Mouse (Mus musculus) layer of hippocampus, adult 9-10 months (tissue): ENCODE data around the gene Rab6a.
A peak's percentile ranks its signal among the peaks of the same experiment; 100 is the strongest.

Experiments
- DNase-seq: peaks from one replicate; pipeline ENCODE4 v3.0.0; 2022; ENCODE audit warnings: low spot score

Gene Rab6a

DNA sequence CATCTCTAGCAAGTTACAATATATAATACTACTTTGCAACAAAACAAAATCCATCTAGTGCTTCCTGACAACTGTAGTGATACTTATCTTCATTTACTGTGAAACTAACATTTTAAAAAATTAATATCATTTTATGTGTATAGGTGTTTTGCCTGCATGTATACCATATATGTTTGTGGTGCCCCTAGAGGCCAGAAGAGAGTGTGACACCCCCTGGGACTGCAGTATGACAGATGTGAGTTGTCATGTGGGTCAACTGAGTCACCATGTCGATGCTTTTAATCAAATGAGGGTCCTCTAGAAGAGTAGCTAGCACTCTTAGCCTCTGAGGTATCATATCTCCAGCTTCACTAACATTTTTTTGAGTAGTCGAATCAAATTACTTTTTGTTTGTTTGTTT is 15.1 kb downstream of the Rab6a start:
- no peak for DNase-seq

DNA sequence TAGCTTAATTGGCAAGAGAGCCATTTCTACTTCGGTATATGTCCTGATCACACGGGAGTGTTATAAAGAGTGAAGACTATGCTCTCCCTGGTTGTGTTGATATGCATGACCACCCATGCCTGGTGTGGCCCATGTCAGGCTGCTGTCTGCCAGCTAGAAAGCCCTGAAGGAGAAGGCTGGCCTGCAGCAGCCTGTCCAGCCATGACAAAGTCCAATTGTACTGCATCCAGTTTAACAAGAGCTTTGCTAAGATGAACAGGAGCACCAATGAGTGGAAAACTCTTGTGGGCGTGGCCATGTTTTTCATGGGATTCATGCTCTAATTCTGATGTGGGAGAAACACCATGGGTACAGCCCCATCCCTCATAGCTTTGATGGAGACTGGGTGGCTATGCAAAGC is 17.3 kb downstream of the Rab6a start:
- DNase-seq, result no peak

DNA sequence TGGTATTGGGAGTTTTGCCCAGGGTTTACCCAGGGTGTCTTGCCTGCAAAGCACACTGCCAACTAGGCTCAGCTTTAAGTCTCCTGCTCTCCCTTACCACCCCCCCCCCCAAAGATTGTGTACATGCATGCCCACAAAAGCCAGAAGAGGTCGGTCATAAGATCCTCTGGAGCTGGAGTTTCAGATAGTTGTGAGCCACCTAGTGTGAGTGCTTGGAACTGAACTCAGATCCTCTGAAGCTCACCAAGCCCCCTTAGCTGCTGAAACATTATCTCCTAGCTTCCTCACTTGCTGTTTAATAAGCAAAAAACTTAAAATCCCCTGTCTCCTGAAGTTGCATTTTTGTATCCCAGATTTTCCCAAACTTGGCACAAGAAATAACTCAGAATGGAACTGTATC is 30.4 kb downstream of the Rab6a start:
- no peak for DNase-seq

GRCm38 (mm10) chr7:100642413-100642812 is 35.2 kb downstream of the Rab6a start:
- DNase-seq, result no peak

GRCm38 (mm10) chr7:100645147-100645546 is 37.9 kb downstream of the Rab6a start:
- DNase-seq, result peak; percentile 81

DNA sequence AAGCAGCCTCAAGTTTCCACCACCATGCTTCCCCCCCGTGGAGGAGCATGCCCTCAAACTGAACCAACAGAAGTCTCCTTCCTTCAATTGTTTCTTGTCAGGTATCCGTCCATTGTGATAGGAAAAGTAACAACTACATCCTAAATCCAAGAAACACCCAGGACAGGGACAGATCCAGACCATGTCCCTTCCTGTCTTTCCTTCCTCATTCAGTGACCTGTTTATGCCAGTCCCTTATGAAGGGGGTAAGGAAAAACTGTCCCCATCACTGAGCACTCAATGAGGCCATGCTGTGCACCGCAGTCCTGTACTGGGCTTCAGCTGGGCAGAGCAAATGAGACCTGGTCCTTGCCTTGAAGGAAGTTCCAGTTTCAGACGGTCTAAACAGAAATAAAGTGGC is 41.9 kb downstream of the Rab6a start:
- DNase-seq, result no peak

DNA sequence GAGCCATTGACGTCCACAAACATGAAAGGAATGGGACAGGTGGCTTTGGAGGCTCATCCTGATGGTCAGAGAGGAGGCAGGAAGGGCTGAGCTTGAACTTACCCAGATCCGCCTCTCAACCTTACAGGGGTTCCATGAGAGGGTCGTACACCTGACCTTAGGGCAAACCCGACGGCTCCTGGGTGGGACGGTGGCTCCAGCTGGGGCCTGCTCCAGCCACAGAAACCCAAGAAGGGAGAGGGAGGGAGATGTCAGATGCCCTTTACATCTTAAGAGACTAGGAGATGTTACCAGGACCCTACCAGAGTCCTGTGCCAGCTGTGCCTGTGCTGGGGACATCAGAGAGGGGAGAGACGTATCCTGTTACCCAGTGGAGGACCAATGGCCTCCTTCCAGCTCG is 42.6 kb downstream of the Rab6a start:
- DNase-seq, result no peak

GRCm38 (mm10) chr7:100650421-100650820 is 43.2 kb downstream of the Rab6a start:
- no peak for DNase-seq

DNA sequence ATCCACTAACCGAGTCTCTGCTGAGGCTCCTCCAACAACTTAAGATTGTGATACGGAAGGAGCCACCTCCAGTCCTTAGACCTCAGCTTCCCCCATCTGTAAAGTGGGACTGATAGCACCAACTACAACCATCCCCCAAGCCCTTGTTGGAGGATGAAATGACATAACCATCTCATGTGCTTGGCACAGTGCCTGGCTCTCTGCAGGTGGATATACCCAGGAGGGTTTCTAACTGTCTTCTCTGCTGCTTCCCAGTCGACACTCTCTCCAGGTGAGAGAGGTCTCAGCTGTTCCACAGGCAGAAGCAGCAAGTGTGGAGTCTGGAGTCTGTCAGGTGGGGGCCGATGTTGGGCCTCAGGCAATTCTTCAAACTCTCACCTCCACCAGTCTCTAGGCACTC is 43.8 kb downstream of the Rab6a start:
- DNase-seq, result no peak

DNA sequence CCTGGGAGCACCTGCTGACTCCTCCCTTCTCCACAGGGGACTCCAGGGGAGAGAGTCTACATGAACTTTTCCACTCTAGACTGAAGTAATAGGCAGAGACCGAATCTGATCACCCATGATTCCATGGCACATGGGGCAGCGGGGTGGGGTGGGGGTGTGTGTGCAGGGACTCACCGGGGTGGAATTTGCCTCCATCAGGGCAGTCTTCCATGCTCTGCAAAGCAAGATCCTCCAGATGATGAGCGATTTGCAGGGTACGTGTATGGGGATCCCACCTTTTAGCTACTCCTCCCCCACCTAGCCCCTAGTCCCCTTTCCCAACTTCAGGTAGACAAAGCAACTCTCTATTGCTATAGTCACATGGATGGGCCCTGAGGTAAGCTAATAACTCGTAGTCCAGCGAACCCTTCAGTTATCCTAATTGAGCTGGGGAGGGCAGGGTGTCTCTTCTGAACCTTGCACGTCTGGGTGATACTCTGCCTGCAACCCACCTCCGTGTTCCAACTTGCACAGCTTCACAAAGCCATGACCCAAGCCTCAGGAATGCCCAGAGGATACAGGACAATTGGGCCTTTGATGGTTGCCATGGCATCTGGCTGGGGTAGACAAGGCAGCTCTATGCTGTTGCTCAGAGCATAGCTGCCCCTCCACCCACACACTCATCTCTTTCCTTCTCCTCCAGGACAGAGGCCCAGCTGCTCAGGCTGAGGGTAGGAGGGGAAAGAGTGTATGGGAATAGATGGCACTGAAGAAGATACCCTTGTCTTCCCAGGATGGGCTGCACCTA is 46.5 kb downstream of the Rab6a start:
- DNase-seq, result peak; percentile 37

DNA sequence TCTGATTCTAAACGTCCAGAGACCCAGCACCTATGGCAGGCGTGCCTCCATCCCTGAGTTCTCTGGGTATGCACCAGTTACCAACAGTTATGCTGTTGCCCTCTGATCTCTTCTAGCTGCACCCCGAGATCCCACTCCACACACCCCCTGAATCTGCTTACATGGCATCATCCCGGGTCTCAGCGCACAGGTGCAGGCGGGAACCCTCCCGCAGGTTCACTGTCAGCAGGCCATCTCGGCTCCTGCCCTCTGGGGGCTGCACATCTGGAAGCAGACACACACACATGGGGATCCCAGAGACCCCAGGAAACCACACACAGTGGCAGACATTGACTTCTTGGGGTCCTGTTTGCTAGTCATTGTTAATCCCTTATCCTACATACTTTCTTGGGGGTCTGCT is 47.2 kb downstream of the Rab6a start:
- no peak for DNase-seq

DNA sequence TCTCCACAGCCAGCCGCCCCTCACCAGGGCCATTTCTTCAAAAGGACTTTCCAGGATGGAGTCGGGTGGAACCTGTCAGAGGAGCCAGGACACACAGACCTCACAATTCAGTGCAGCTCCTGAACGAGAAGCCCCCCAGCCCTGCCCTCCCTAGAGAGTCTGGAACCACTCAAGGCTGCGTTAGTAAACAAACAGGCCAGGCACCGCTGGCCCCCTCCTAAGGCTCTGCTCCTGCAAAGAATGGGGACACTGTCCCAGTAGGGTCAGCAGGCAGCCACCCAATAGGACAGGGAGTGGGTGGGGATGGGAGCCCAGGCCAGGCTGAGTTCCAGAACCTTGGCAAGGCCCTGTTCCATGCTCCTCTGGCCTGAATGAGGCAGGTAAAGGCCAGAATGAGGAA is 49.5 kb downstream of the Rab6a start:
- DNase-seq, result no peak

DNA sequence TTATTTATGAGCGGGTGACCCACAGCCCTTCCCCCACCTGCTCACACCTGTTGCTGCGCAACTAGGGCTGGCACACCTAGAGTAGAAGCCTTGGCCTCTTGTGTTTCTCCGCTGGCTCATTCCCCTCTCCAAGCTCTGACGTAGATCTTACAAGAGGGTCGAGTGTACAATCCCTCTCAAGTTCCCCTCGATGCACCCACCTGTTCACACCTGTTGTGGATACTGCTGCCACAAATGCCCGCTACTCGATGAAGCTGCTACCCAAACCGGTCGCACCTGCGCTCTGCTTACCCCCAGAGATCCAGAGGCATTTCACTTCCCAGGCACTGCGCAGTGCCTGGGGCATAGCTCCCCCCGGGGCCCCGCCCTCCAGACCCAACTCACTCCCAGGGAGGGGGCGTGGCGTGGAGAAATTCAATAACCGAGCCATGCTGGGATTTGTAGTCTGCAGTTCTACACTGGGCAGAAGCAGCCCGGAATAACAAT is 50.9 kb downstream of the Rab6a start:
- DNase-seq, result no peak

DNA sequence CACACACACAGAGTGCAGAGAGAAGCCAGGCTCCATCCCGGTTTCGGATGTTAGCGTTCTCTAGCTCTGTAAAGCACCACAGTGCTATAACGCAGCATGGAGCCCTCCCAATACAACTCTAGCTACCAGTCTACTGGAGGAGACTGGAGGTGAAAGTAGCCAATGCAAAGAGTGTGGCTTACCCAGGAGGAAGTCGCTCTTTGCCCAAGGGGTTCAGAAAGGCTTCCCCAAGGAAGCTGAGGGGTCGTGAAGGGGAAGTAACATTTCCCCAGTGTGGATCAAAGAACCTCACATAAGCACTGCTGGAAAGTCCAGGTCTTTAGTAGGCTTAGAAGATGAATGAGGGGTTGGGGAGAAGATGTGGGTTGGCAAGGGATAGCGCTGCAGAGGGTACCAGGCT is 54.1 kb downstream of the Rab6a start:
- no peak for DNase-seq

DNA sequence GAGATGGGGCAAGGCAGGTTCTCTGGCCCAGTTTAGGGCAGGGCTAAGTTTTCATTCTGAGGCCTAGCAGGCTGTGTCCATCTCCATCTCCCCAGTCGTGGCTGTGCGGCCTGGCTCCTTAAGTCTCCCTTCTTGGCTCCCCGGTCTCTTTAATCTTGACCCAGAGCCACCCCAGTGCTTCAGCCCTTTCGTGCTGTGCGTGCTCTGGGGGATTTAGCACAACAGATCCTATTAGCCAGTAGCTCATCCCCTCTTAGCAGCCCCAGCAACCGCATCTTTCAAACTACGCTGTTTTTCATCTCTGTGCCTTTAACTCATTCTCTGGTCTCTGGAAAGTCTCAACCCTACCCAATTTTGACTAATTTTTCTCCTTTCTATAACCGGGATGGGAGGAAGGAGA is 55.0 kb downstream of the Rab6a start, which contains the start of gene Plekhb1:
Gene Plekhb1, minus strand, starts transcription at position 184 of the 400 bp plus-strand sequence.
- no peak for DNase-seq

GRCm38 (mm10) chr7:100663190-100663589 is 56.0 kb downstream of the Rab6a start:
- DNase-seq, result peak; percentile 85

DNA sequence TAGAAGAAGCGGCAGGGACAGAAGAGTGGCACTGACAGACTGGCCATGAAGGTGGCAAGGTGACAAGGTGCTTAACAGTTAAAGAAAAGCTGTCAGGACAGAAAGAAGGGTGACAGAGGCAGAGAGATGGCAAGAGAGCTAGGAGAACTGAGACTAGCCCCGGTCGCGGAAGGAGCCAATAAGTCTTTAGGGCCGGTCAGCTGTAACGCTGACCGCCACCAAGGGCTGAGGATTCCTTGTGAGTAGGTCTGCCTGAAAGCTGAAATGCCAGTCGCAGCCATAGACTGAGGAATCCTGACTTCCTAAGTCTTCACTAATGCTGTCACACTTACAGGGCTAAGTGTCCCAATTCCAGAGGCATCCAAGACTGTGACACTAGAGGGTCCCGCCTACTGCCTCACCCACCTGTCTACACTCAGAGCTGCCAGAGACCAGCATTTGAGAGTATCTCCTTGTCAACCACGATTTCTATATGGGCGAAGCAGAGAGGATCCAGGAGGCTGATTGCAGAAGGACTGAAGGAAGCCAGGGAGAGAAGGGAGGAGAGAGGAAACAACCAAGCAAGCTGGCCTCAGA is 56.6 kb downstream of the Rab6a start:
- DNase-seq, result no peak

- DNase-seq, result no peak
Observed at GRCm38 (mm10) chr7:100670646-100671045, 63.4 kb downstream of the Rab6a start.

DNA sequence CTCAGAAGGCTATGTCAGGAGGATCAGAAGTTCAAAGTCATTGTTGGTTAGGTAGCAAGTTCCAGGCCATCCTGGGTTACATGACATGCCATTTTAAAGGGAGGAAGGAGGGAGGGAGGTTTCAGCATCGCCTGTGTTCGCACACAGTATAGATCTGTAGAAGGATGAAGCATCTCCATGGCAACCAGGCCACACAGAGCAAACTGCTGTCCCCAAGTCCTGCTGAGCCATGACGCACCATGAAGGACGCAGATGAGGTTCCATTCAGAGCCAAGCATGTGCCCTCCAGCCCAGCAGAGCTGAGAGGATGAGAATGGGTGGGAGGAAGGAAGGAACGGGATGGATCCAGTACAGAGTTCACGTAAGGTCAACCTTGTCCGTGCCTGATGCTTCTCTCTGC is 66.2 kb downstream of the Rab6a start:
- no peak for DNase-seq

DNA sequence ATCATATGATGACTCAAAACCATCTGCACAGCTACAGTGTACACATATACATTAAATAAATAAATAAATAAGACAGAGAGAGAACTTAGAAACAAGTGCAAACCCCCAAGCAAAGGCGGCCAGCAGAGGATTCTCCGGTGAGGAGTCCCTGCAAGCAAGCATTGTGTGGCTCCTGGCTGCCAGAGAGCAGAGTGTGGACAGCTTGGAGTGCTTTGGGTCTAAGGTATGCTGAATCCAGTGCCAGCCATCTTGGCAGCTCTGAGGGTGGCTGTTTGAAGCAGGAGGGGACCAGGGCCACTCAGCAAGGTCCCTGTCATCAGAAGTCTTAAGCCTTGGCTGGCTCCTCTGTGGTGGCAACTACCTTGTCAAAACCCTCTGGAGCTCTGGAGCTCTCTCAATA is 67.7 kb downstream of the Rab6a start:
- no peak for DNase-seq

- DNase-seq, result no peak
Observed at GRCm38 (mm10) chr7:100678052-100678451, 70.8 kb downstream of the Rab6a start.

GRCm38 (mm10) chr7:100678948-100679880 is 72.0 kb downstream of the Rab6a start:
- DNase-seq, result no peak

- no peak for DNase-seq
Observed at GRCm38 (mm10) chr7:100681132-100681531, 73.9 kb downstream of the Rab6a start.
